Mouse (Mus musculus) spleen, embryonic (tissue): ENCODE measurements around the gene Dlx5.

Experiments
- CTCF ChIA-PET: fragments of 350-600 bp; sonication (Branson Sonifier 250); formaldehyde crosslinking; loops from one replicate; lab custom pipeline; 2022; lab: Charles Lee

Gene Dlx5

DNA sequence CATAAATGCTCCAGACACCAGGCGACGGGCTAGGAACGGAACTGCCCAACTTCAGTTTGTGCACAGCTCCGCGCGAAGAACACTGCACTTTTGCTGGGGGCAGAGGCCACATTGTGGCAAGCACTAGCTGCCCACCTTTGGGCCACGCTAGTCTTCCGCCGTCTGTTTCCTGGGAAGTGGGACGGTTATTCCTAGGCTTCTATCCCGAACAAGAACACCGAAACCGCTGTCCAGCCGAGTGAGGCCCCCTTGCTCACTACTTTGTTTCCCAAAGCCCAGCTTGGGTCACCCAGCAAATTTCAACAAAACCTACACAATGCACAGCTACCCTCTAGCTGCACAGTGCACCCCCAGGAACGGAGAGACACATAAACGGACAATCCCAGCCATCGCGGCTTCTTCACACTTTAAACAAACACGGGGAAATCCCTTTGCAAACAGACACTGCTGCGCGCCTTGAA is 21.9 kb downstream of the Dlx5 start:
- CTCF ChIA-PET, result interaction anchor here (0.7 kb wide), 1 partner anchor 649 kb away, joined by 7 read pairs; no protein-coding TSS in a partner anchor

GRCm38 (mm10) chr6:6859111-6859949 is 22.6 kb downstream of the Dlx5 start:
- CTCF ChIA-PET, result interaction anchor here (0.7 kb wide), 1 partner anchor 649 kb away, joined by 7 read pairs; no protein-coding TSS in a partner anchor

DNA sequence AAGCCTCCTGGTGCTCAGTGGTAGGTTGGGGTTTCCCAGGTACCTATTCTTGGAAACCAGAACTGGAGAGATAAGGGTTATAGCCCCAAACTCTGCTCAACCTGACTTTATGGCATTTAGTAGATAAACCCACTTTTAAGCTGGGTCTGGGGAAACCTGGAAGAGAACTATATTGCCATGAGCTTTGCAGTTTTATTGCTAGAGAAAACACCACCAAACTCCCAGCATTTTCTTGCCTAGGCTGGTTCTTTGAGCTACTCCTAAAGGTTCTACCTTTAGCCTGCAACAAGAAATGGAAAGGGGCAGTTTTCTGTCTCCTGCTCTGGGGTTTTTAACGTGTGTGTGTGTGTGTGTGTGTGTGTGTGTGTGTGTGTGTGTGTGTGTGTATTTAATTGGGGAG is 23.3 kb downstream of the Dlx5 start:
- CTCF ChIA-PET, result no interaction called here

DNA sequence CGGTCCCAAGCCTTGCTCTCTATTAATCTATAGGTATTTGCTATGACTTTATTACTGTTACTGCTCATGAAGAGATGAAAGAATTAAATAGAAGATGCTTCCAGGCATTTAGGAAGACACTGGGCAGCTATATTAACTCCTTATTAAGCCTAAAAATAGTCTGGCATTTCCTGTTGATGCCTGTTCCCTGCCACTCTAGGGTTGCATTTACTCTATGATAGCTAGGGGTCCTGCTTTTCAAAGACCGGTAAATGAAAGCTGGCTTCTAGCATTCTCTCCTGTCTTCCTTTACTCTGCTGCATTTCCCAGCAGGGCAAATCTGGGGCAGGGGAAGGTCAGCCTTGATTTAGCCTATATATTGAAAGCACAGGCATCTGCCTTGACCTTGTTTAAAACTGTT is 24.1 kb downstream of the Dlx5 start:
- CTCF ChIA-PET, result no interaction called here

GRCm38 (mm10) chr6:6856881-6857280 is 25.0 kb downstream of the Dlx5 start:
- CTCF ChIA-PET, result no interaction called here

DNA sequence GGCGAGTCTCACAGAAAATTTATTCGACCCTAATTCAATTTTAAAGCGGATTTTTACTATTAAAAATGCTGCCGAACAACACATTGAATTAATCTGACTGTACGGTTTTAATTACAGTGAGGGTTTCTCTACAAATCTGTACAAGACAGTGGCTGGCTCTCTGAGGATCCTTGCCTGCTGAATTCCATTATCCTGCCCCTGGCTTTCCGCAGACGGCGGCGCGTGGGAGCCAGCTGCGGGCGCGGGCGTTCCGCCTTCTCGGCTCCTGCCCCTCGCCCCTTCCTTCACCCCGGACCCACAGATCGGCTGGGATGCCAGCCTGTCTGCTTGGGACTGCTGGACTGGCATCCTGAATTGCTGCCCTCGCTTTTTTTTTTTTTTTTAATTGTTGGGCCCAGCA is 25.6 kb downstream of the Dlx5 start:
- CTCF ChIA-PET, result no interaction called here

DNA sequence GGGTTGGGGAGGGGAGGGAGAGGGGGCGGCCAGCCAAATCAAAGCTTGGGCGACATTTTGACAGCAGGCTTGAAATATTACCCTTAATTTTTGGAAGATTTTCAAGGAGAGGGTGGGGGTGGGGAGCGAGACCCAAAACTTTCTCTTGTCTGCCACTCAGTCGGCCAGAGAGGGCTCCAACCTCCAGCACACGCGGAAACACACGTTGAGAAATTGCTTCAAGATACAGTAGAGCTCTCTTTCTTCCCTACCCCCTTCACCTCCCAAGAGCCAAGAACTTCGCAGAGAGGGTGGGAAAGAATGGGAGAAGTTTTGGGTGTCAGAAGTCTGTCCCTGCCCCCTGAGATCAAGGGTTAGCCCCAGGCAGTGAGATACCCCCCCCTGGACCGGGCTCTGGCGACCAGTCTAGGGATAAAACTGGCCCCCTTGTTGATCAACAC is 26.1 kb downstream of the Dlx5 start:
- CTCF ChIA-PET, result no interaction called here

DNA sequence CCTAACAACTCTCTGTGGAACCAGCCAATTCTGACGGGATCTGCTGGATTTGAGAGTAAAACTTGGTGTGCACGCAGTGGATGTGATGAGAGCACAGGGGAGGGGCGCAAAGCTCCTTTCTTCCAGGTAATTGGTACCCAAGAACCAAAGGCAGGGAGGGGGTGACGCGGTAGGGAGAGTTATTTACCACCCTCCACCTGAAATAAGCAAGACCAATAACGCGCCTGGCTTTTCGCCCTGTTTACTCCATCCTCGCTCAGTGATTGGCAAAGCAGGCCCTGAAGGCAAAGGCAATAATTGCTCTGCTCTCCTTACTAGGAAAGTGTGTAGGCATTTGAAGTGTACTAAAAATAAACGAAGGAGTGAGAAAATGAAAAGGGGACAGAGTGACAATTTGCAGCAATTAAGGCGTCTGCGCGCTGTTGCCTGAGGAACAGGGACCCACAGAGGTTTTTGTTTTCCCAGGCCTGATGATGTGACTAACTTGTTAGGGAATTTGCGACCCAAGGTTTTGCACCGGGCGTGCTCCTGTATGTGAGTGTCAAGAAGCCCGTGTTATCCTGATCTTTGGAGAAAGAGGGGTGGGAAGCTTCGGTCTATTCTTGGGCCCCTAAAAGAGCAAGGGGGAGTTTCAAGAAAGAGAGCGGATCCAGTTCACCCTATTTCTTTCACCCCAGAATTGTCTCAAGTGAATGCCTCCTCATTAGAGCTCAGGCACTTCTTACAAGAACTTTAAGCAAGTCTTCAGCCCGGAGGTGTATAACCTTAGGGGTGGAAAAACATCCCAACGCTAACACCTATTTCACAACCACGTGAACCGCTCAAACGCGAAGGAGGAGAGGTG is 26.8 kb downstream of the Dlx5 start:
- CTCF ChIA-PET, result no interaction called here

GRCm38 (mm10) chr6:6854176-6854575 is 27.7 kb downstream of the Dlx5 start:
- CTCF ChIA-PET, result no interaction called here

GRCm38 (mm10) chr6:6852944-6853343 is 28.9 kb downstream of the Dlx5 start:
- CTCF ChIA-PET, result no interaction called here

GRCm38 (mm10) chr6:6851166-6851565 is 30.7 kb downstream of the Dlx5 start:
- CTCF ChIA-PET, result no interaction called here

DNA sequence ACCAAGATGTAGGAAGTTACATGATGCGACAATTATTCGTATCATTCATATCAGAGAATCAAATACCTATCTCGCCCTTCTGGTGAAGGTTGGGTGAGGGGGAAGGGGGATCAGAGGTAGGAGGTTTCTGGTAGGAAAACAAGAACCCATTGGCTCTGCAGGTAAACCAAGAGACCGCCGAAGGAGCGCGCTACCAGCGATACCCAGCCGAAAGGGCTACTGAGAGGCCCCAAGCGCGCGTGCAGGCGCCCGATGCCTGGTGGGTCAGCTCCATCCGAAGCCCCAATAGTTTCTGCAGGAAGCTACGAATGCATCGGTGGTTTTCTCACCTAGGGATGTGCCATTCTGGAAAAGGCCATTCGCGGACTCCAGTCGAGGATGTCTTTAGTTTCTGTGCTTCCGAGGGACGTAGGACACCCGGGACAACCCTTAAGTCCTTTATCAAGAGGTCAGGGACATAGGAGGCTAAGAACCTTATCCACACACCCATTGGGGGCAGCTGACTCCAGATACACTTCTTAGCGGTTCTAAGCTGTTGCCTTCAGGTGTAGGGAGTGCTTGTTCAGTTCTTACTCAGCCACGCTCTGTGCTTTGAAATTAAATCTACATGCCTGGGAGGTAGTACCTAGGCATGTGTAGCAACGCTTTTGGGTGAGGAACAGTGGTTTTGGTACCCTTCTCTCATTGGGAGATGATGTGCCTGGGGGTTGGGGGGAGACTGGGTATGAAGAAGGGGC is 31.4 kb downstream of the Dlx5 start:
- CTCF ChIA-PET, result no interaction called here

DNA sequence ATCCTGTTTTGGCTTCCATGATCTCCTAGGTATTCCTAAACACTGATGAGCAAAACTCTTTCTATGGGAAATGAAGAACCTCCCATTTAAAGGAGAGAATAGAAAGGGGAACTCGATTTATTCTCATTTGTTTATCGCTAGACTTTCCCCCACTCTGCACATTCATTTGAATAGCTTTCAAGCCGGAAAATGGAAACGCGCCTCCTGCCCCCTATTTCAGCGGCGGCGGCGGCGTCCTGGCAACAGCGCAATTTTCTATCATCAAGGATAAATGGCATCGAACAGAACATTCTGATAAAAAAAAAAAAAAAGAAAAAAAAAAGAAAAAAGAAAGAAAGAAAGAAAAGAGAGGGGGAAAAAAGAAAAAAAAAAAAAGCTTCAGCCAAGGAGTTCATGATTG is 32.1 kb downstream of the Dlx5 start:
- CTCF ChIA-PET, result no interaction called here

DNA sequence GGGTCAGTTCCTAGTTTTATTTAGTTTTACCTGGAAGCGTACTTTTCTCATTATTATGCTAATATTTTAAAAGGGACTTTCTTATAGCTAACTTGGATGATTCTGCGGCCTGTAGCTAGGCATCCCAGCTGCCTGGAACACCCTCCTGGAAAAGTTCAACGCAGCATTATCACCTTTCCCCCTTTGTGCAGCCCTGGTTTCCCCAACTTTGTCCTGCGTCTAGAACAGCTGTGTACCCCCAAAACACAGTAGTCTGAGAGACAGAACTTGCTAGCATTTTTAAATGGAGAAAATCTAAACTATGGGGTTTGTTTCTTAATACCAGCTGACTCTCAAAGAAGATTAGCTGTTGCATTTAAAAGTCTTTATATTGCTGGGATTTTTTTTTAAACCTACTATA is 33.3 kb downstream of the Dlx5 start:
- CTCF ChIA-PET, result no interaction called here

DNA sequence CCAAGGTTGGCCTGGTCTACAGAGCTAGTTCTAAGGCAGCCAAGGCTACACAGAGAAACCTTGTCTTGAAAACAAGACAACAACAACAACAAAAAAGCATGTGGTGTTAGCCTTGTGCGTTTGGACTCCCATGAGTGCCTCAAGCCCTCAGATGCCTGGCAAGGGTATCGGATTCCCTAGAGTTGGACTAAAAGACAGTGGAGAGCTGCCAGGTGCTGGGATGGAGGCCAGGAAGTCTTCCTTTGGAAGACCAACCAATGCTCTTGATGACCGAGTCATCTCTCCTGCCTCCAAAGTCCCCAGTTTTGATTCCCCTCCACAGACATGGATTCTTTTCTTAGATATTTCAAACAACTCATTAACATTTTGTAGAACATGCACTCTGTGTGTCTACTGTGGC is 48.6 kb downstream of the Dlx5 start:
- CTCF ChIA-PET, result no interaction called here

GRCm38 (mm10) chr6:6830446-6830845 is 51.4 kb downstream of the Dlx5 start:
- CTCF ChIA-PET, result no interaction called here
